Mouse (Mus musculus): ENCODE results near the gene Ldlrad1. TPM values are rescaled to one million over a fixed set of nuclear protein-coding genes. Genes with fewer than 3 reads are reported as not detected.

Gene Ldlrad1
- total RNA-seq, 2 experiments from 2014 or later: not detected

DNA sequence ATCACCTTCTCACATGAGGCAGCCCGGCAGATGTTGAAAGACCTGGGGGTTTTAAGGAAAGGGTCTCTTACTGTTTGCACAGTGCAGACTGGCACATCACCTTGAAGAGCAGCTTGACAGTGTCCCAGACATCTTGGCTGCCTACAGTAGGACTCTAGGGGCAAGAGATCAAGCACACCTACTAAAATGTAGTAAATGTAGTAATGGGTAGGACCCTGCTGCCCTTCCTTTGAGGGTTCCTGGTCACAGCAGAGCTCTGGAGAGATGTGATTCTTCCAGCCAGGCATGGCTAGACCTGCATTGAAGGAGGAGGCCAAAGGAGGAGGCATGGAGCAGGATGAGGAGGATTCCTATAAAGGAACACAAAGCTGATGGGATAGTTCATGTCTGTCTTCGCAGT lies 2.0 kb upstream of the Ldlrad1 start:
- DNase-seq: no peak
- intact Hi-C loops (cut with DNase I): no loop called here

DNA sequence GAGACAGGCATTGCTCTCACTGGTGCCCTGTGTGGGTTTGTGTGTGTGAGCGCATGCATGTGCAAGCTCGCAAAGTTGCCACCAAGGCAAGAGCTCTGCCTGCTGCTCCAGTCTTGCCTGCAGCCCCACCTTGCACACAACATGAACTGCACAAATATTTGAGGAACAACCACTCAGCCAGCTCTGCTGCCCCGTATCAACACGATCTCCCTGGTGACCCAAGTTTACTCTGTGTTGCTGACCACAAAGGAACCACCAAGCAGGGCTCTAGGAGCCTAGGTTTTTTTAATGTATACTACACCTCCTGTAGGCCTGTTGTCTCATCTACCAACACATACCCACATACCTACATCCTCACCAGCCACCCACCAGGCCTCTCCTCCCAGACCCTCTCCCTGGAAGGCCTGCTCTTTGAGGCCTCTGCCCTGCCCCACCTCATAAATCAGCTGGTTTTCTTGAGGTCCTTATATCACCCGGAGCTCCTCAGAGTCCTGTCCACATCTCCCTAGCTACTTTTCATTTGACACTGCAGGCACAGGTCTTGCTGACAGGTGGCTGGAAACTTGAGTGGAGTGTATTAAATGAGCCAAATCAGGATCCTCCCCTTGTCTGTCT lies 1.6 kb downstream of the Ldlrad1 start:
- DNase-seq: no peak

DNA sequence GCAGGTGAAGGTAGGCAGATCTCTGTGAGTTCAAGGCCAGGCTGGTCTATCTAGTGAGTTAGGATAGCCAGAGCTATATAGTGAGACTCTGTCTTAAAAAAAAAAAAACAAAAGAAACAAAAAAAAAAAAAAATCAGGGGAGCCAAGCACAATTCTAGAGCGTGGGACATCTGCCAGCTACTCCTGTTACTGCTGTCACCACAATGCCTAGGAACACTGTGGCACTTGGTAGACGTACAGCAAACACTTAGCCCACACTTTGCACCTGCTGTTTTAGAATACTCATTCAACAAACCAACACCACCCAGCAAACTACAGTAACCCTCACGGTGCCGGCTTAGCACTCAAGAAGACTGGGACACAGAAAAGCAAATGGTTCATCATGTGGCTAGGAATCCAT lies 2.5 kb downstream of the Ldlrad1 start:
- intact Hi-C loops (cut with DNase I): no loop called here
- DNase-seq: peak in 1 of 2 experiments; percentile 17

More for the DNA sequence above, 1.6 kb downstream of the Ldlrad1 start:
- intact Hi-C loops (cut with DNase I): no loop called here

DNA sequence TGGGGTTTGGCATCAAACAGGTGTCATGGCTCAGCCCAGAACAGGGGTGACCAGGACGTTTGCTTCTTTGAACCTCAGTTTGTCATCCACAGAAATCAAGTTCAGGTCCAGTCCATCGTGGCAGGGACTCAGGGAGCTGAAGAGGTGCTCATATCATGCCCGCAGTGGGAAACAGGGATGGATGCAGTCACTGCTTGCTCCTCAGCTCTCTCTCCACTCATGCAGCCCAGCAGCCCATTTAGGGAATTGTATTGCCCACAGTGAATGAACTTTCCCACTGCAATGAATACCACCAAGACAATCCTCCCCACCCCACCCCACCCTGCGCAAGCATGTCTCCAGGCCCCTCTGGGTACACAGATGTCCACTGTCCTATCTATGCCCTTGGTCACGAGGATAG lies 3.0 kb downstream of the Ldlrad1 start:
- intact Hi-C loops (cut with DNase I): no loop called here
- no peak for DNase-seq

DNA sequence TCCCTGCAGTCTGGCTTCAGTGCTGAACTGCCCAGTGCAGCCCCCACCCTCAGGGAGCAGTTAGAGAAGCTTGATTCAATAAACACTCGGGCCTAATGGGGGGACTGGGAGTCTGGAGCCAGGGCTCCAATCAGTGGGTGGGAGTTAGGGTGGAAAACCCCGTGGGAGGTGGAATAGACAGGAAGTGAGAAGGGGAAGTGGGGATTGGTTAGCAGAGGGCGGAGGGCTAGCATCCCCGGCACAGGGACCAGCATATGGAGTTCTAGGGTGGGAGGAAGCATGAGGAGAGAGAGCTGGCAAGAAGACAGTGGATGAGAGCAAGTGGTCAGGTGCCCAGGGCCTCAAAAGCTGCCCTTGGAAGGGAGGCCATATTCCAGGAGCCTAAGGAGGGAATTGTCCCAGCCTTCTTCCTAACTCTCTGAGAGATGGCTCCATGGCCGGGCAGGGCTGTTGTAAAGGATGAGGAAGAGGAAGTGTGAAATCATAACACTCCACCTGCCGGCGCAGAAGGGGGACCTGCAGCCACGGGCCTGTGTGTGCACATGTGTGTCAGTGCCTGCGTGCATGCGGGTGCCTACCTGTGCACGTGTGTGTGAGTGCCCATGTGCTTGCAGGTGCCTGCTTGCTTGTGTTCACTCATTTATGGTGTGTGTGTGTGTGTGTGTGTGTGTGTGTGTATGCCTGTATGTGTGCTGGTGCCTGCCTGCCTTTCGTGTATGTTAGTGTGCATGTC lies 4.5 kb downstream of the Ldlrad1 start:
- intact Hi-C loops (cut with DNase I): no loop called here
- no peak for DNase-seq

DNA sequence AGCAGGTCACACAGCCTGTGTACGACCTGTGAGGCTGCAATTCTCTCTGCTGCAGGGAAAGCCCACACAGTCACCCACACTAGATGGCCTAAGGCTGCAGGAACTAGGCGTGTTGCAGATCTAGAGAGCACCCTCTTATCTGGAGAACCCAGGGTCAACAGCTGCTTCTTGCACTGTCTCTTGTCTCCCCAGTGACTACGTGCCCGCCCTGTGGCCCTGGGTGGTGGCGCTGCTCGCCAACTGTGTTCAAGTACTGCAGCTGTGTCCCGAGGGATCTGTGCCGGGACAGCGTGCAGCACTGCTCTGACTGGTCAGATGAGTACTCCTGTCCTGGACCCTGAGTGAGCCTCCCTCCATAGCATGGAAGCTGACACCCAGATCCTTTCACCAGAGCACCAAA lies 8.6 kb downstream of the Ldlrad1 start:
- intact Hi-C loops (cut with DNase I): no loop called here
- no peak for DNase-seq

DNA sequence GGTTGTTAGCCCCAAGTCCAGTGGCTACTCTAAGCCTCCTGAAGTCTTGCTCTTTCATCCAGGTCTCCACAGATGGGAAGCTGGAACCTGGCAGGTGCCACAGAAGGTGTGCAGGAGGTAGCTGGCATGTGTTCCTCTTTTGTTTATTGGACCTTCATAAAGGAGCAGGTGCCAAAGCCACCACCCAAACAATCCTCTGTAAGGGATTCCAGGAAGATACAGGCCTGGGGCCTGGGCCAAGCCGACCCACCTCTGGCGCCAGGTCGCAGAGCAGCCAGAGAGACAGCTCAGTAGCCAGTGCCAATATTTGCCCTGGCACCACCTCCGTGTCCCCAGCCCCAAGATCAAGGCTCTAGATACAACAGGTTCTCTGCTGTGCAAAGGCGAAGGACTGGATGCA lies 12.5 kb downstream of the Ldlrad1 start:
- intact Hi-C loops (cut with DNase I): no loop called here
- peak; percentile 25 to 29 for DNase-seq

DNA sequence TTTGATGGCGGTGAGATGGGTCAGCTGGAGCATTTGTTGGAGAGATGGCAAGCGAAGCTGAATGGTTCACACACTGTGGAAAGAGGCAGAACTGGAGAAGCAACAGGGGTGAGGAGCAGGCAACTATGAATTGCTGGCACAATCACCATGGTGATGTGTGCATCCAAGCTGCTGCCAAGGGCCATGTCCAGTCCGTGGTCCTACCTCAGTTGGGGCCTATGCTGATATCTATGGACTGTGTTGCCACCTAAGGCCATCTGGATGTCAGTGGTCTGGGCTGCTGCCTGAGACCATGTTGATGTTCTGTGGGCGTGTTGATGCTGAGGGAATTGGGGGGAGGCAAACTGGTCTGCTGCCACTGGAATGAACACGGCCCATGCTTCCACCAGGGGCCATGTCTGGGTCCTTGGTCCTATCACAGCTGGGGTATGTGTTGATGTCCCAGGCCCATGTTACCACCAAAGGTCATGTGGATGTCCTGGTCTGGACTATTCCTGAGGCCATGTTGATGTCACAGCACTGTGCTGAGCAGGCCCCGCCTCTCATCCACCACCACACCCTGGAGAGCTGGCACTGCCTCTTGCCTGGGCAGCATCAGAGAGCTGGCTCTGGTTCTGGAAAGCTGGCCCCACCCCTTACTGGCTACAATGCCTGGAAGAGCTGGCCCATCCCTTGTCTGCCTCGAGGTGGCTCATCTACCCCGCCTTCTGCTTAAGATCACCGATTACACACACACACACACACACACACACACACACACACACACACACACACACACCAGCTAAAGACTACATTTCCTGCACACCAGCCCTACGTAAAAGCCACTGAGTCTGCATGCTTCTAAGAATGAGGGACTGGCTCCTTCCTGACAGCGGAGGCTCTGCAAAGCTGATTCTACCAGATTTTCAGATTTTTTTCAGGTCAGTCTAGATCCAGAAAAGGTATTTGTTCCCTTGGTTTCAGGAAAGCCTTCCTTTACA lies 14.5 kb downstream of the Ldlrad1 start:
- intact Hi-C loops (cut with DNase I): no loop called here
- DNase-seq: peak; percentile 78 to 79

DNA sequence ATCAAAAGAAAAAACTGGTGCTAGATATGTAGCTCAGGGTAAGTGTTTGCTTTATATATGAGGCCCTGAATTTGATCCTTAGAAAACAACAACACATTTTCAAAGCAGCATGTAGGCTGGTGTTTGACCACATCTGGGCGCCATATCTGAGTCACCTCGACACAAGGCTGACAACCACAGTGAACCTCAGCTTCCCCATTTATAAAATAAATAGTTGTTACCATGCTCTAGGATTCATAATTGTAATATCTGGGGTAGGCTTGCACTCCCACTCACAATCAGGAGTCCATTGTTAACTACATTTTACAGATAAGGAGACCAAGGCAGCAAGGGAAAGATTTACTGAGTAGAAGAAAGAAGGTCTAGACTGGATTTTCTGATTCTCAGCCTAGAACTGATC lies 17.3 kb downstream of the Ldlrad1 start:
- intact Hi-C loops (cut with DNase I): no loop called here
- no peak for DNase-seq

DNA sequence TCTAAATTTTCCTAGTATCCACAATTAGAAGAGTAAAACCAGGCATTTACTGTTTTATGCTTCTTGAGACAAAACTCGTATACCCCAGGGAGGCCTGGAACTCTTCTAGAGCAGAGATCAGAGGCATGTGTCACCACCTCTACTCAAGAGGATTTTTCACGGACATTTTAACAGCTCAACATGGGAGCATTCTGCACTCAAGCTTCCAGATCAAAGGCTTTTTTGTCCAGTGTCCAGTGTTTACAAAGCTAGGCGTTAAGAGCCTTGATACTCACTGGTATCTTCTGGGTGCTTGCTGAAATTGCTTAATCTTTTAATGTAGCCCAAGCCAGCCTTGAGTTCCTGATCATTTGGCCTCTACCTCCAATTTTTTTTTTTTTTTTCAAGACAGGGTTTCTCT lies 23.2 kb downstream of the Ldlrad1 start:
- intact Hi-C loops (cut with DNase I): no loop called here
- DNase-seq: no peak

DNA sequence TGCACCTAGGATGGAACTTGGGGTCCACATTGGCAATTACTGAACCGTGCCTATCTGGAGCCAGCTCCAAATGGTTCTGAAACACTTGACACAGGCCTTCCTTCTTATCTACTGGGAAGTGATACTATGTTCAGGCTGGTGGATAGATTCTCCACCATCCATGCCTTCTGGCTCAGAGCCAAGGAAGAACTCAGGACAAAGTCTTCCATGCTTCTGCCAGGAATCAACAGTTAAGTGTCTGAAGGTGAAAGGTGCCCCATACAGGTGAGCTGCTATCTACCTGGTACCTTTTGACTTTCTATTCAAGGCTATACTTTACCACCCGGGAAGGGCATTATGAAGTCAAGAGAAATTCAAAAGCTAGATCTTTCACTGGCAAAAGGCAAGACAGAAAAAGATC lies 29.3 kb downstream of the Ldlrad1 start:
- intact Hi-C loops (cut with DNase I): no loop called here
- DNase-seq: no peak

DNA sequence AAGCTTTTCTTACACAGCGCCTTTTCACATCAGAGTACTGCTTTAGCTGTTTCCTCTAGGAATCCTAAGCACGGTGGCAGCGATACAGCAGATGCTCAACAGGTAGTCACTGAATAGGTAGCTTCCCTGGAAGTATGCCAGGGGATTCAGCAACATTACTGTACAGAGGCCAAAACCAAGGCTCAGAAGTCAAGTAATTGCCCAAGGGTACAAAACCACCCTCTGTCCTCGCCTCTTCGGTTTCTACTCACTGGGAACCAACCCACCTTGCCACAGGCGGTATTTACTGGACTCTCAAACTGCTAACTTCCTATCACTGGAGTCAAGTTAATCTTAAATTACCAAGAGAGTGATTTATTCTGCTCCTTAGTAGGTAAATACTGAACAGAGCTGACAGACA lies 31.2 kb downstream of the Ldlrad1 start:
- intact Hi-C loops (cut with DNase I): no loop called here
- no peak for DNase-seq

DNA sequence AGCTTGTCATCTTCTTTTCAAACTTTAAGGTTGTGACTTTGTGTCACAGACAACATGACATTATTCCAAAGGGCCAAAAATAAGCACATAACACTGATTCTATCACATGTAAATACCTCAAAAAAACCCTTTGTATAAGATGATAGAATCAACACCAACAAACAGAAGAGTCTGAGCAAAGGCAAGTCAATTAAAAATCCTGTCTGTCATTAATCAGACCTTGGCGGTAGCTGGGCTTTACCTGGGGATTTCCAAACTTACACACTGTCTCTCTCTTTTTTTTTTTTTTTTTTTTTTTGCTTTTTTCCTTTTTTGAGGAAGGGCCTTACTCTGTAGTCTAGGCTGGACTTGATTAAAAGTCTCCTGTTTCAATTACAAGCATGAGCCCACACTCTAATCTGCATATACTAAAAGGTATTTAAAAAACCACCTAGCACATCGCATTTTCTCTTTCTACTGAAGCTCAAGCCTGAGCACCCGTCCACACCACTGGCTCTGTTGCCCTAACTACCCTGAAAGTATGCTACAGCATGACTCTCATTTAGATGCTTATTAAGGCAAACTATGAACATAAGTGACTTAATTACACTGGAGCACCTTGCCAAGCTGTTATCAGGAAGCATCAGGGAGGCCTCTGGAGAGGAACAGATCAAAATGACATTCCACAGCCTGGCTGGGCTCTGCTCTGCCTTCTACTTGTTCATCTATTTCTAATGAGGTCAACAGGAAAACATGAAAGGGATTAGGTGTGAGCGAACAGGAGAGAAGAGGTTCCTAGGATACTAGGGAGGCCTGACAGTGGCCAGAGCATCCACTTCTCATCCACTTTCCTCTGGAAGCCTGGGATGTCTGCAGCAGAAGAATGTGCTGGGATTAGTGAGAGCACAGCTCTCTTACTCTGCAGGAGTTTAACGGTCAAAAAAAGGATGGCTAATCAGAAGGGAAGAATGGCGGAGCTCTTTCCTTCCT lies 34.7 kb downstream of the Ldlrad1 start:
- intact Hi-C loops (cut with DNase I): no loop called here
- DNase-seq: no peak

DNA sequence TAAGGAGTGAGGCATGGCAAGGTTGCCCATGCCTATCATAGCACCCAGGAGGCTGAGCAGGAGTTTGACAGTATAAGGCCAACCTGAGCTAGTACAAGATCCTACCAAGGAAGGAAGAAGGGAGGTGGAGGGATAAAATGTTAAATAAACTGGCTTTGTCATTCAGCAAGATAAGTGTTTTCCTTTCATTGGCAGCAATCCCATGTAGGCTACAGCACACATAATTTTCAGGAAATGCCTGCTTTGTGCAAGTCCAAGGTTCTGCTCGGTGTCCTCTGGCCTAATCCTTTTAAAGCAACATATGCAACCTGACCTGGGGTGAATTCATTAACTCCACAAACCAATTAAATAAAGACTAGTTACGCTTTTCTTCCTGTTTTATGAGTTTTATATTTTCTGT lies 36.4 kb downstream of the Ldlrad1 start:
- DNase-seq: no peak

DNA sequence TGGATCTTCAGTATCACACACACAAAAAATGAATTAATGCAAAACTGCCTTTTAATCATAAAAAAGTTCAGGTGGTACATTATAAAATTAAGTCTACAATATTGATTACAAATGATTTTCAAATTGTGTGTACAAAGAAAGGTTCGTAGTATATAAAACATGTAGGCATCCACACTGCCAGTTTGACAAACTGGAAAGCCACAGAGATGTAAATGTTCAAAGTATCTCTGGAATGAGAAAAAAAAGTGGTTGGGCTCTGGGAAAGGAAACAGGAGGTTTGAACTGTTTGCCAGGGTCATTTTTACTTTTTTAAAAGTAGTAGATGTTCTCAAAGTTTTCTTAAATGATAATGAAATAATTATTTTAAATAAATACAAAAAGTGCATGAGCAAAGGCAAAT lies 37.1 kb downstream of the Ldlrad1 start:
- no peak for DNase-seq
- intact Hi-C loops (cut with DNase I): no loop called here

More for the DNA sequence above, 36.4 kb downstream of the Ldlrad1 start:
- intact Hi-C loops (cut with DNase I): no loop called here

DNA sequence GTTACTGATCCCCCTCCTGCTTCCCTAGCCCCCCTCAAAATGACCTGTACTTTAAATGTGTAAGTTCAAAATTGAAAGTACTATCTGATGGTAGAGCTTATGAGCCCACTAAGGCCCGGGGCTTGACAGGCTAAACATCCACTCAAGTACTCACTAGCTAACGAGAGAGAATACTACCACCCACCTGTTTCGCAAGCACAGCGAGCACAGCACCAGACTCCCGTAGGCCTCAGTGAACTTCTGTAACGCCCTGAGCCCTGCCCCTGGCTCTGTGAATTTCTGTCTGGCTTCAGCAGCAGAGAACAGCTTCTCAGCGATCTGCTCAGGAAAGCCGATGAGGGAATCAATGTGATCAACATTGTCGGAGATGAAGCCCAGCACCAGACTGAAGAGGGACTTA lies 38.1 kb downstream of the Ldlrad1 start:
- intact Hi-C loops (cut with DNase I): no loop called here
- DNase-seq: no peak

DNA sequence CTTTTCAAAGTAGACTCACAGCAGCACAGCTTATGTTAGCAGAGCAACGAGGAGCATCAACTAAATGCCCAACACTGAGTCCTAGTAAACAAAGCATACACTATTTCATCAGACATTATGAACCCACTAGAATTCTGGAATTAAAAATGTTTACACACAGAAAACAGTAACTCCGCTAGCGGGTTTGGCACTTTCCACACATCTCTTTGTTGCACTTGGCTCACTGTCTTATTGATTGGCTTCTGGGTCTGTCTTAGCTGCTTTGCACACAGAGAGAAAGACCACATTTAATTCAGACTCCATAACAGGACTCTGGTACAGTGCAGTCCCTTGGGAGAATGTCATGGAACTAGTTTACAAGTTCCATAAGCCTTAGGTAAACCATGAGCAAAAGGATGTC lies 39.1 kb downstream of the Ldlrad1 start:
- intact Hi-C loops (cut with DNase I): no loop called here
- no peak for DNase-seq

DNA sequence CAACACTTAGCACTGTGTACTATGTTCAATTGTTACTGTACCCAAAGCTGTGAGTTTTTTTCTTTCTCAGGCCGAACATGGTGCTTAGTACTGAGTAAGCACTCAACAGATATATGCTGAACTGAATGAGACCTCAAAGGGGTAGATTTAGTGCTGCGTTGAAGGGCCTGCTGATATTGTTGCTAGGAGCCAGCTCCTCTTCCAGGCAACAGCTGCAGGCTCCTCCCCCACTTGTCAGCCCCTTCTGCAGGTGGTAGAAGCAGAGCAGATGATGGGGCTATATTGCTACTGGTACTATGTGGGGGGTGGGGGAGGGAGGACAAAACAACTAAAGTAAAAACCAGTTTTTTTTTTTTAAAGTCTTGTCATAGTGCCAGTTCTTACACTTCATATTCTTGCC lies 40.5 kb downstream of the Ldlrad1 start:
- intact Hi-C loops (cut with DNase I): no loop called here
- DNase-seq: no peak

DNA sequence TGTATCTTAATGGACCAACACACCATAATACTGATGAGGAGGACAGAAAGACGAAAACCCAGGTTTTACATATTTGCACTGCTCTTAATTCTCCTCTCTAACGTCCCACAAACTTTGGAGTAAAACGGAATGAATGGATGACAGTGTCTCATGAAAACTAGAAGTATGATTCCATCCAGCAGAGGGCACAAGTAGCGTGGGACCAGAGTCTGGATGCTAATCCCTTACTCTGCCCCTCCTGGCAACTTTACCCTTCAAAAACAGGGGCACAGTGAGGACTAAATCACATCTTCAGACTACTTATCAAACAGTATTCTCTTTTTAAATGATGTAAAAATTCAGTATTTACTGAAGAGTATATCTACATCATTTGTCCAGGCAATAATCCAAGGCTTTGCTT lies 41.5 kb downstream of the Ldlrad1 start:
- DNase-seq: peak; percentile 60 to 71
- intact Hi-C loops (cut with DNase I): loop anchor here (1.0 to 5.0 kb wide), 3 partner anchors 73 to 117 kb away; partner anchors contain the start of genes Ndc1, Tceanc2 and Tmem59

DNA sequence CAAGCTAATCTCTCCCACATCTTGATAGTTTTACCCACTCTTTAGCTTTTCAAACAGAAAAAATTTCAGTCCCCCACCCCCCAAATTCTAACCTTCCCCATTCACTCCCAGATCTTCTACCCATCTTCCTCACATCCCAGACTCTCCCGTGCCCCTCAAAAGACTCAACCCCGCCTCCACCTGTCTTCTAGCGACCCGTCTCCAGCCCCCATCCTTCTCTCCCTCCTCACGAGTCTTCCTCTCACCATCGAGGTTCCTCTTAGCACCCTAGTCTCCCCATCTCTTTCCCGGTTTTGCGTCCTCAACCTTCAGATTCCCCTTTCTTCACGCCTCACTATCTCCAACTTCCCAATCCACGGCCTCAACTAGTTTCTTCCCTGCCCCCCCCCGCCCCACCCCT lies 43.5 kb downstream of the Ldlrad1 start:
- no peak for DNase-seq
- intact Hi-C loops (cut with DNase I): loop anchor here (2.0 to 5.0 kb wide), 3 partner anchors 60 to 115 kb away; partner anchors contain the start of genes Ndc1, Tceanc2 and Tmem59
